Mouse (Mus musculus) layer of hippocampus, adult 18-20 months (tissue): ENCODE data around the gene Ltf. TPM values are rescaled to one million over a fixed set of nuclear protein-coding genes. Genes with fewer than 3 reads are reported as not detected.

Source experiments
- DNase-seq, 2 experiments: peaks; one replicate each; pipeline ENCODE4 v3.0.0; 2022; ENCODE audit warnings: low spot score in 2 of 2
- long read RNA-seq: library from polyadenylated mRNA; stranded (forward); transcript quantifications from one replicate; pipeline ENCODE4 v2.0.0, GENCODE M21; 2021
- total RNA-seq, 2 experiments: library from RNA; stranded (reverse); gene quantifications; 2 replicates each; pipeline ENCODE4 v1.2.3; 2021

Ltf gene
- total RNA-seq: not detected
- long read RNA-seq: 0 reads

- DNase-seq: no peak
Measured at GRCm38 (mm10) chr9:111019022-111019421, at the start of gene Ltf. TSS of gene Ltf (plus strand) at chr9:111019271.

GRCm38 (mm10) chr9:110979411-110979810 lies 39.7 kb upstream of the Ltf start:
- DNase-seq: no peak

- DNase-seq: no peak
Measured at GRCm38 (mm10) chr9:110982351-110982750, 36.7 kb upstream of the Ltf start.

- DNase-seq: no peak
Measured at GRCm38 (mm10) chr9:110984096-110984495, 35.0 kb upstream of the Ltf start.

- DNase-seq: no peak
Measured at GRCm38 (mm10) chr9:110985541-110985940, 33.5 kb upstream of the Ltf start.

- DNase-seq: no peak
Measured at GRCm38 (mm10) chr9:110985951-110986350, 33.1 kb upstream of the Ltf start.

GRCm38 (mm10) chr9:110987331-110987730 lies 31.7 kb upstream of the Ltf start:
- DNase-seq: no peak

GRCm38 (mm10) chr9:110988078-110988477 lies 31.0 kb upstream of the Ltf start:
- DNase-seq: no peak

GRCm38 (mm10) chr9:110989141-110989540 lies 29.9 kb upstream of the Ltf start:
- DNase-seq: no peak

GRCm38 (mm10) chr9:110989543-110989942 lies 29.5 kb upstream of the Ltf start:
- DNase-seq: no peak

- DNase-seq: no peak
Measured at GRCm38 (mm10) chr9:110990204-110990603, 28.9 kb upstream of the Ltf start, which contains the start of gene Rtp3. TSS of gene Rtp3 (minus strand) at chr9:110990583.

- no peak for DNase-seq
Measured at GRCm38 (mm10) chr9:110993281-110993709, 25.8 kb upstream of the Ltf start.

- peak; percentile 59 to 80 for DNase-seq
Measured at GRCm38 (mm10) chr9:110994716-110995172, 24.3 kb upstream of the Ltf start.

- peak; percentile 56 to 87 for DNase-seq
Measured at GRCm38 (mm10) chr9:110997245-110997644, 21.8 kb upstream of the Ltf start.

GRCm38 (mm10) chr9:110999056-110999455 lies 20.0 kb upstream of the Ltf start:
- no peak for DNase-seq

GRCm38 (mm10) chr9:110999856-111000255 lies 19.2 kb upstream of the Ltf start:
- DNase-seq: no peak

- no peak for DNase-seq
Measured at GRCm38 (mm10) chr9:111001621-111002020, 17.4 kb upstream of the Ltf start.

- no peak for DNase-seq
Measured at GRCm38 (mm10) chr9:111003279-111003678, 15.8 kb upstream of the Ltf start.

GRCm38 (mm10) chr9:111006544-111006943 lies 12.5 kb upstream of the Ltf start:
- no peak for DNase-seq

- DNase-seq: no peak
Measured at GRCm38 (mm10) chr9:111009763-111010162, 9.3 kb upstream of the Ltf start.

- DNase-seq: no peak
Measured at GRCm38 (mm10) chr9:111011550-111011949, 7.5 kb upstream of the Ltf start.

GRCm38 (mm10) chr9:111012041-111012440 lies 7.0 kb upstream of the Ltf start:
- no peak for DNase-seq

- no peak for DNase-seq
Measured at GRCm38 (mm10) chr9:111015658-111016057, 3.4 kb upstream of the Ltf start.

GRCm38 (mm10) chr9:111026791-111027190 lies 7.7 kb downstream of the Ltf start:
- no peak for DNase-seq
